Mouse (Mus musculus) naive thymus-derived CD4-positive, alpha-beta T cell, adult 2 months (primary cell): Measurements from ENCODE around the gene Nlgn2.

Source experiments
- DNase-seq: peaks from one replicate; pipeline ENCODE4 v3.0.0-alpha.2; 2011; ENCODE audit warnings: low read depth

The Nlgn2 gene

GRCm38 (mm10) chr11:69822080-69822479 lies 15.5 kb downstream of the Nlgn2 start, which contains the start of gene Spem1:
Spem1 (minus strand) TSS chr11:69822180.
- DNase-seq = no peak

GRCm38 (mm10) chr11:69818871-69819270 lies 18.7 kb downstream of the Nlgn2 start:
- DNase-seq = no peak

DNA sequence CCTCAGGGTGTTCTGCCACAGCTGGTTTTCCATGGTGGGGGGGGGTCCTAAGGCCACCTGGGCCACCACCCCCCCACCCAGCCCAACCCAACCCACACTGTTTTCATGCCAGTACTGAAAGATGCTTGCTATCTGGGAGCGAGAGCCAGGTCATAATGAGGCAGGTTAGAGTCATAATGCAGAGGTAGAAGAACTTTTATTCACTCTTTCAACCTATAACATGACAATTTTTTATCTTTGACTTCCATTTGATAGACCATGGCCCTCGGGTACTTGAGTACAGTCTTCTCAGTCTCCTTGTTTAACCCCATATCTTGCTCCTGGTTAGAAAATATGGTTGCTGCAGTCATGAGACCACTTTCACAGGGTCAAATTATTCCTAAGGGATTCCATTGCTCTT lies 19.2 kb downstream of the Nlgn2 start, which contains the start of gene Spem2:
TSS of gene Spem2 (minus strand) at position 101 of the 400 bp plus-strand sequence.
- no peak for DNase-seq

- no peak for DNase-seq
Observed at GRCm38 (mm10) chr11:69816520-69816919, 21.1 kb downstream of the Nlgn2 start.

DNA sequence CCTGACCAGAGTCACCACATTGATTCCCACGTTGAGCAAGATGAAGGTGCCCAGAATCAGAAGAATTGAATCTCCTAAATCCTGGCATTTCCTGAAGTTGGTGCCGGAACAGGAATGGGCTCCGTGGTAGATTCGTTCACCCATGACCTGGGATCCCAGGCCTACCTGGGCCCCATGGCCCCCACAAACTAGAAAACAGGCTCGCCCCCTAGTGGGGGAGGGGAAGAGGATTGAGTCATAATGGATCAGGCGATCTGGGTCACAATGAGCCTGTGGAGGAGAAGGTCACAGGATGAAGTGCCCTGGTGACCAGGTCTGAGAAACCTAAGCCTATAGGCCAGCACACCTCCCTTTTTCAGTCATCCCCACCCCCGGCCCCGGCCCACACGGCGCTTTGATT lies 22.4 kb downstream of the Nlgn2 start, which contains the start of gene Gm39566:
TSS of gene Gm39566 (minus strand) at position 144 of the 400 bp plus-strand sequence.
- no peak for DNase-seq

DNA sequence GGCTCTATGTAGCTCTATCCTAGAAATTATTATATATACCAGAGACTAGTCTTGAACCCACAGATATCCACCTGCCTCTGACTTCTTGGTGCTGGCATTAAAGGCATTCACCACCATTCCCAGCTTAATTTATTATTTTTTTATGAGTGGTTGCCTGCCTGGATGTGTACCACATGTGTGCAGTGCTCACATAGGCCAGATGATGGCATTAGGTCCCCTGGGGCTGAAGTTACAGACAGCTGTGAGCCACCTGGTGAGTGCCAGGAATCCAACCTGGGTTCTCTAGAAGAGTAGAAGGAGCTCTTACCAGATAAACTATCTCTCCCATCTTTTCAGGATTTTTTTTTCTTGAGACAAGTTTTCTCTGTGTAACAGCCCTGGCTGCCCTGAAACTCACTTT lies 27.3 kb downstream of the Nlgn2 start:
- no peak for DNase-seq

DNA sequence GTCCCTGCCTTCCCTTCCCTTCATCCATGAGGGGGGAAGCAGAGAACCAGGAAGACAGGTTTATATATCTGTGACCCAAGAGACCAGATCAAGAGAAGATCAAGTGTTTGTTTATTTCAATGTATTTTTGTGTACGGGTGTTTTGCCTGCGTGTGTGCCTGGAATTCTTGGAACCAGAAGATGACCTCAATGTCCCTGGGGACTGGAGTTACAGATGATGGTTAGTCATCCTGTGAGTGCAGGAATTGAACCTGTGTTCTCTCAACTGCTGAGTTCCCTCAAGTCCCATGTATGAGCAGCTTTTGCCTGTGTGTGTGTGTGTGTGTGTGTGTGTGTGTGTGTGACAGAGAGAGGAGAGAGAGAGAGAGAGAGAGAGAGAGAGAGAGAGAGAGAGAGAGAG lies 29.9 kb downstream of the Nlgn2 start:
- no peak for DNase-seq

- DNase-seq = no peak
Observed at GRCm38 (mm10) chr11:69806378-69806777, 31.2 kb downstream of the Nlgn2 start.

GRCm38 (mm10) chr11:69804972-69805909 lies 32.3 kb downstream of the Nlgn2 start, which contains the start of gene Tmem102:
Tmem102 (minus strand) TSS chr11:69805624.
- no peak for DNase-seq

- no peak for DNase-seq
Observed at GRCm38 (mm10) chr11:69804652-69804940, 33.0 kb downstream of the Nlgn2 start.

- peak; percentile 82 for DNase-seq
Observed at GRCm38 (mm10) chr11:69803786-69804651, 33.6 kb downstream of the Nlgn2 start.

DNA sequence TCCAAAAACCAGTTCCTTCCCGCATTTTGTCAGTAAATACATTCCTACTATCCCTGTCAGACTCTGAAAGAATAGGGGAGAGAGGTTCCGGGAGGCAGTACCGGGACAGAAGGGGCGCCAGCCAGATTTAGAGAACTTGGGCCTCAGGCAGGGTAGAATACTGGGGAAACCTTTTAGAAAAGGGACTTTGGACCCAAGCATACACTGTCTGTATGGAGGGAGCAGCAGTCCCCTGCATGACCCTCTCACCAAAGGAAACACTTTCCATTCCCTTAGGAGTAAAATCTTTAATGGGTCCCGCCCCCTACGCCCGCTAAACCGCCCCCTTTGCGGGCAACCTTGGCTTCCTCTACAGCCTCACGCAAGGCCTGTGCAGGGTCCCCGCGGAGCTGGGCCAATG lies 34.3 kb downstream of the Nlgn2 start:
- DNase-seq = no peak

DNA sequence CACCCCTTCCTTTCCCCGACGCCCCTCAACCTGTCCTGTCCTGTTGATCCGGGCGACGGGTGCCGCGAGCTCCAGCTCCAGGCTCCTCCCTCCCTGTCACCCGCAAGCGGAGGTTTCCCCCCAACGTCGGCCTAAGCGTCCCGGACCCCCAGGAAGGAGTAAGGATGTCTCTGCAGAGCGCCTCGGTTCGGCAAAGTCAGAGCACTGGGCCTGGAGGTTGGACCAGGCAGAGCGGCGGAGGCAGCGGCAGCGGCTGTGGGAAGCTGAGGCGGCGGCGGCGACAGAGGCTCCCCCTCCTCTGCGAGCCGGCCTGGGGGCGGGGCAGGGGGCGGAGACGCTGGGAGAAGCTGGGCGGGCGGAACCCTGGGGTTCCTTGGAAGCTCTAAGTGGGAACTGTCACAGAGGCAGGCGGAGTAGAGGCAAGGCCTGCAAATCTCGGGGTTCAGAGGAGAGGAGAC lies 34.9 kb downstream of the Nlgn2 start:
- peak; percentile 74 for DNase-seq

DNA sequence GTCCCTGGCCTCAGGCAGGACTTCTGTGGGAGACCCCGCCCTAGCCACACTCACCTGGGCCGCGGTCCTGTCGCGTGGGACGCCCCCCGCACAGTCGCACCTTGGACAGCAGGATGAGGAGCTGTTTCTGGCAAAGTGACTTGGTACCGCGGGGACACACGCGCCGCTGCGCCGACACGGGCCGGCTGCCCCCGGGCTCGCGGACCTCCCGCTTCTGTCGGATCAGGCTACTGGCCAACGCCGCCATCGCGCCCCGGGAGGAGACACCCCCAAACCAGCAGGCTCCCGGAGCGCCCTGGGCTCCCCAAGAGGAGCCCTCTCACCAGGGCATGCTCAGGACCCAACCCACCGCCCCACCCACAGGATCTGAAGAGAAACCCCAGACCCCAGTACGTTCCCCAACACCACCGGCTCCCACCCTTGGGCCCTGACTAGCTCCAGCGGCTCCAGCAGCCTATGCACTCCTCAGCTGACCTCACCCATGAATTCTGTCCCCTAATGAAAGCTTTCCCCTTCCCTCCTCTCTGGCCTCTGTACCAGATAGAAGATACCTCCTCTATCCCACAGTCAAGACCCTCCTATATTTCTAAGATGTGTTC lies 36.1 kb downstream of the Nlgn2 start, which contains the start of gene Fgf11:
TSS of gene Fgf11 (minus strand) at position 479 of the 599 bp plus-strand sequence.
- DNase-seq = no peak

DNA sequence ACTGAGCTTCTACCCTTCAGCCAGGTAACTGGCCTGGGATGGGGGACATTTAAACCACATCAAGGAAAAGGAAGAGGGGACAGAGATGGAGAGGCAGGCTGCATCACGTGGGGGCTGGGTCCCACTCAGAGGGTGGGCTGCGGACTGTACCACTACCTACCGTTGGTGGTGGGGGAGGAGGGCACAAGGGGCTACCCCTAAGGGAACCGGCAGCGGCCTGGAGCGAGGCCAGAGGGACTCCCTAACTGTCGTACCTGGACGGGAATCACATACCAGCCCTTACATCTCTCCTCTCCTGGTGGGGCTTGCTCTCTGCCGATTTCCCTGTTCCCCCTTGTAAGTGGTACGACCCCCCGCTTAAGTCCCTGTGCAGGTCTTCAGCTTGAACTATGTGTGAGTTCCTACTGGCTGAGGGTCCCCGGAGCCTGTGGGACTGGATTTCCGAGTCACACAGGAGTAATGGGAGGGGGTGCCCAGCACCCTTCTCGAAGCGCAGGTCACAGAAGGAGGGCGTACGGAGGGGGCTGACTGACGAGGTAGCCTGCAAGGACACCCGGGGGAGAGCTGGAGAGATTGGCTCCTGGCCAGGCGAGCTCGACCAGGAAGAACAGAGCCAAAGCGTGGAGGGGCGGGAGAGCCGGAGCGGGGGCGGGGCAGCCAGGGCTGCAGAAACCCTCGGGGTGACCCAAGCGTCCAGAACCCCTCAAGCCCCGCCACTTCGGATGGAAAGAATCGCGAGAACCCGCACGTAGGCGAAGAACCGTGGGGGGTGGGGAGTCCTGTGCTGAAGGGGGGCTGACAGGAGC lies 37.0 kb downstream of the Nlgn2 start:
- peak; percentile 37 for DNase-seq

- peak; percentile 32 for DNase-seq
Observed at GRCm38 (mm10) chr11:69800138-69800391, 37.5 kb downstream of the Nlgn2 start.

GRCm38 (mm10) chr11:69799394-69800137 lies 38.0 kb downstream of the Nlgn2 start:
- peak; percentile 19 for DNase-seq

DNA sequence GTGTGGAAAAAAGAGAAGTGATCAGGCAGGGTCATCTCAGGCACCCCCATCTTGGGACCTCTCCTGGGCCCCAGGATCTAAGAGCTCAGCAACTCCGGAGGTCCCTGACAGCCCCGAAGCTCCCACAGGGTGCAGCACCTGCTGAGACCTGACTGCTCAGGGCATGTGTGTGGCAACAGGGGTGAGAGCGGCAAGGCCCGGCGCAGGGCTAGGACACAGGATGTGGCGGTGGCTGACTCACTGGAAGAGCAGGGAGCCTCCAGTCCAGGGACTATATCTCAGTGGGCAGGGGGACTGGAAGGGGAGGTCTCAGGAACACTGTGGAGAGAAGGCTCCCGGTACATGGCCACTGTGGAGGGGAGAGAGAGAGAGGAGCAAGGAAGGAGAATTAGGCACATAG lies 39.7 kb downstream of the Nlgn2 start:
- no peak for DNase-seq

- peak; percentile 45 for DNase-seq
Observed at GRCm38 (mm10) chr11:69795983-69796435, 41.6 kb downstream of the Nlgn2 start.

GRCm38 (mm10) chr11:69795168-69795982 lies 42.2 kb downstream of the Nlgn2 start, which contains the start of gene Chrnb1:
Chrnb1 (minus strand) TSS chr11:69795943.
- DNase-seq = peak; percentile 93
